Mouse (Mus musculus) bone marrow macrophage, adult 2 months (primary cell): ENCODE measurements around the gene Stat5a.

ENCODE experiments used
- CTCF ChIP-seq: IDR thresholded peaks from 2 replicates; pipeline ENCODE4 v1.5.1; 2012; ENCODE audit warnings: low read depth, mild to moderate bottlenecking, low read length, moderate library complexity
- POLR2A ChIP-seq: IDR thresholded peaks from 2 replicates; pipeline ENCODE4 v1.6.1; 2012; ENCODE audit warnings: mild to moderate bottlenecking, low read depth, low read length, borderline replicate concordance

GRCm38 (mm10) chr11:100931254-100931921 is 72.2 kb downstream of the Stat5a start:
- TF ChIP-seq CTCF (no peak), POLR2A (no peak)
